In the genomic region with DNA sequence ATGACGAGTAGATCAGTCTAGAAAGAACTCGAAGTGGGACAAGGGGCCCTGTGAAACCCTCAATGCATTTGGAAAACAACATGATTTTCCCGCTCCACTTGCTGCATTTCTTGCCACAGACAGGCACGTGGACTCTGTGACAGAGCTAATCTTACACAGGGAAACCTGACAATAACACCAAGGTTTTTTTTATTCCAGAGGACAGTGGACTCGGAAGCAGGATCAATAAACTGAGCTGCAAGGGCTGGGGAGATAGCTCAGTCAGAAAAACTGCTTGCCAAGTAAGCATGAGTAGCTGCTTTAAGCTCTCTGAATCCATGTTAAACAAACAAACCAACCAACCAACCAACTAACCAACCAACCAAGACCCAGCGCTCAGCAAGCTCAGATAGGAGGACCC, we compare ENCODE assay signal across 17 mouse cellular contexts. TPM values are rescaled to one million over a fixed set of nuclear protein-coding genes. Genes with fewer than 3 reads are reported as not detected.
DNase-seq lines count a peak whose midpoint lies in the region; ATAC-seq and TF ChIP-seq lines count a peak whose summit lies in the region.
"Had no signal": no experiment of that assay in that cellular context is flagged by ENCODE, and none has a peak within 500 bp of the region (broad histone marks: within the 10 kb centered on the region; RNA-seq: fewer than 3 reads in every experiment).

No protein-coding gene starts in this region.

- no peaks in the 10 kb centered on the region for H3K36me3 ChIP-seq in heart, embryonic 14.5 days (ENCODE audit: control insufficient read depth, insufficient read depth, low read length)
- H3K36me3 ChIP-seq in heart, postnatal 0 days (replicated peaks; ENCODE audit: control insufficient read depth, insufficient read depth, low read length) = no peaks in the 10 kb centered on the region
- H3K36me3 ChIP-seq in liver, adult 2 months (ENCODE audit: control insufficient read depth, insufficient read depth, low read length) = no peaks in the 10 kb centered on the region
- no peaks in the 10 kb centered on the region for H3K36me3 ChIP-seq in stomach, embryonic 15.5 days
- no peaks in the 10 kb centered on the region for H3K36me3 ChIP-seq in hindbrain, embryonic 12.5 days
- H3K36me3 ChIP-seq: embryonic facial prominence, embryonic 15.5 days; kidney, embryonic 15.5 days; limb, embryonic 15.5 days; neural tube, embryonic 12.5 days had no signal

- intact Hi-C loops in left cerebral cortex, adult 2 months (cut with DNase I) = loop anchor here (5.0 kb wide), 1 partner anchor 169 kb away; no protein-coding TSS in a partner anchor

- no peak overlapping the region for H3K4me3 ChIP-seq in heart, embryonic 14.5 days (ENCODE audit: control insufficient read depth in 1 of 2, insufficient read depth in 1 of 2, low read depth in 1 of 2, low read length in 2 of 2)
- no peak overlapping the region for H3K4me3 ChIP-seq in heart, postnatal 0 days (ENCODE audit: low read depth, low read length)
- no peak overlapping the region for H3K4me3 ChIP-seq in liver, adult 2 months (ENCODE audit: insufficient read depth, low read depth, low read length)
- no peak overlapping the region for H3K4me3 ChIP-seq in stomach, embryonic 15.5 days (replicated peaks)
- H3K4me3 ChIP-seq in left cerebral cortex, adult 2 months = no peak overlapping the region
- H3K4me3 ChIP-seq in hindbrain, embryonic 12.5 days = no peak overlapping the region
- H3K4me3 ChIP-seq: kidney, embryonic 15.5 days; layer of hippocampus, adult 2 months; limb, embryonic 15.5 days; neural tube, embryonic 12.5 days had no signal

- no peaks in the 10 kb centered on the region; the same call in 1 of the 2 replicates for H3K79me2 ChIP-seq in liver, adult 2 months (ENCODE audit: control insufficient read depth, insufficient read depth, low read length)

- DNase-seq in heart, adult 9 months (ENCODE audit: low spot score in 2 of 2) = no peak
- DNase-seq in heart, postnatal 0 days (ENCODE audit: low spot score) = no peak
- DNase-seq in liver, adult 2 months (ENCODE audit: extremely low read depth, low read depth, low spot score) = peak; percentile 90
- no peak for DNase-seq in left cerebral cortex, adult 2 months (ENCODE audit: extremely low spot score in 1 of 2, low spot score in 2 of 2)
- DNase-seq: cerebellum, adult 18-20 months; thymus, adult 18-20 months had no signal

- no peak for TF ChIP-seq POLR2A in liver, adult 2 months (IDR thresholded peaks at IDR 0.05; ENCODE audit: extremely low read depth, insufficient read depth, low read length)

- H3K9ac ChIP-seq in heart, embryonic 14.5 days (ENCODE audit: low read length) = peak overlapping the region; percentile 36; the same call in 1 of the 2 replicates
- H3K9ac ChIP-seq in heart, postnatal 0 days (replicated peaks; ENCODE audit: low read depth, low read length) = no peak overlapping the region
- H3K9ac ChIP-seq in liver, adult 2 months (ENCODE audit: low read depth, low read length) = no peak overlapping the region
- no peak overlapping the region for H3K9ac ChIP-seq in stomach, embryonic 15.5 days
- H3K9ac ChIP-seq in hindbrain, embryonic 12.5 days = no peak overlapping the region
- H3K9ac ChIP-seq: embryonic facial prominence, embryonic 15.5 days; hindbrain, embryonic 14.5 days; kidney, embryonic 15.5 days; limb, embryonic 15.5 days; neural tube, embryonic 12.5 days had no signal

- no peak overlapping the region; the same call in 1 of the 2 replicates for H3K4me2 ChIP-seq in heart, embryonic 14.5 days (ENCODE audit: low read length)
- H3K4me2 ChIP-seq in heart, postnatal 0 days (ENCODE audit: low read depth, low read length) = no peak overlapping the region
- H3K4me2 ChIP-seq in stomach, embryonic 15.5 days = peak overlapping the region; percentile 19; the same call in 1 of the 2 replicates
- no peak overlapping the region for H3K4me2 ChIP-seq in hindbrain, embryonic 12.5 days (replicated peaks)
- H3K4me2 ChIP-seq: limb, embryonic 15.5 days; neural tube, embryonic 12.5 days had no signal

- H3K27ac ChIP-seq in heart, embryonic 14.5 days (replicated peaks in 1 of 2; ENCODE audit: control insufficient read depth in 1 of 2, insufficient read depth in 1 of 2, low read depth in 2 of 2, low read length in 2 of 2) = no peak overlapping the region
- H3K27ac ChIP-seq in heart, postnatal 0 days (ENCODE audit: low read depth) = peak overlapping the region; percentile 5; the same call in 1 of the 2 replicates
- H3K27ac ChIP-seq in liver, adult 2 months (replicated peaks; ENCODE audit: insufficient read depth, low read depth, low read length) = peak overlapping the region; percentile 38; the same call in 1 of the 2 replicates
- H3K27ac ChIP-seq in stomach, embryonic 15.5 days = no peak overlapping the region
- H3K27ac ChIP-seq in left cerebral cortex, adult 2 months = no peak overlapping the region
- H3K27ac ChIP-seq in hindbrain, embryonic 12.5 days = no peak overlapping the region
- H3K27ac ChIP-seq: hindbrain, embryonic 14.5 days; kidney, embryonic 15.5 days; layer of hippocampus, adult 2 months; limb, embryonic 15.5 days; neural tube, embryonic 12.5 days had no signal

- 75% methylated on average over 6 of the region's 6 CpGs for WGBS in heart, embryonic 14.5 days
- 76% methylated on average over 6 of the region's 6 CpGs for whole genome bisulfite sequencing in heart, postnatal 0 days
- 21% methylated on average over 6 of the region's 6 CpGs for WGBS in liver, adult 2 months
- WGBS in stomach, embryonic 15.5 days = 71% methylated on average over 6 of the region's 6 CpGs
- 70% methylated on average over 6 of the region's 6 CpGs for WGBS in hindbrain, embryonic 12.5 days

- no peak for TF ChIP-seq EP300 in heart, postnatal 0 days (IDR thresholded peaks at IDR 0.05; ENCODE audit: low read depth)

- H3K27me3 ChIP-seq in heart, embryonic 14.5 days (ENCODE audit: control insufficient read depth, insufficient read depth, low read length) = no peaks in the 10 kb centered on the region
- H3K27me3 ChIP-seq in heart, postnatal 0 days (ENCODE audit: control insufficient read depth, insufficient read depth, low read length) = no peaks in the 10 kb centered on the region
- no peaks in the 10 kb centered on the region for H3K27me3 ChIP-seq in liver, adult 2 months (ENCODE audit: control insufficient read depth, insufficient read depth, low read length)
- H3K27me3 ChIP-seq in stomach, embryonic 15.5 days (replicated peaks) = no peaks in the 10 kb centered on the region
- H3K27me3 ChIP-seq in hindbrain, embryonic 12.5 days = peaks cover 15% of the 10 kb centered on the region

- no peaks in the 10 kb centered on the region for H3K9me3 ChIP-seq in heart, embryonic 14.5 days (ENCODE audit: control insufficient read depth, low read length)
- H3K9me3 ChIP-seq in heart, postnatal 0 days (replicated peaks; ENCODE audit: control insufficient read depth, low read length) = no peaks in the 10 kb centered on the region
- no peaks in the 10 kb centered on the region for H3K9me3 ChIP-seq in stomach, embryonic 15.5 days
- H3K9me3 ChIP-seq in hindbrain, embryonic 12.5 days (replicated peaks) = no peaks in the 10 kb centered on the region
- H3K9me3 ChIP-seq: embryonic facial prominence, embryonic 15.5 days; kidney, embryonic 15.5 days; limb, embryonic 15.5 days; neural tube, embryonic 12.5 days had no signal

- peaks cover 4 to 9% of the 10 kb centered on the region in 2 experiments; a peak in 3 of 4 replicates for H3K4me1 ChIP-seq in heart, embryonic 14.5 days (ENCODE audit: control insufficient read depth in 2 of 2, insufficient read depth in 2 of 2, low read length in 2 of 2)
- H3K4me1 ChIP-seq in heart, postnatal 0 days (ENCODE audit: control insufficient read depth, insufficient read depth) = peaks cover 15% of the 10 kb centered on the region
- H3K4me1 ChIP-seq in liver, adult 2 months (ENCODE audit: control insufficient read depth, insufficient read depth, low read length) = peaks cover 19% of the 10 kb centered on the region
- H3K4me1 ChIP-seq in stomach, embryonic 15.5 days = peaks cover 14% of the 10 kb centered on the region
- H3K4me1 ChIP-seq in hindbrain, embryonic 12.5 days = peaks cover 8% of the 10 kb centered on the region; the same call in 1 of the 2 replicates

- ATAC-seq in heart, embryonic 14.5 days (ENCODE audit: insufficient number of reproducible peaks, insufficient read depth, low FRiP score, low read depth) = no peak
- ATAC-seq in heart, postnatal 0 days (ENCODE audit: insufficient read depth, low read depth) = no peak
- no peak for ATAC-seq in stomach, embryonic 15.5 days (ENCODE audit: insufficient read depth, low FRiP score, low read depth)
- no peak for ATAC-seq in hindbrain, embryonic 12.5 days (ENCODE audit: low FRiP score)
- ATAC-seq: activated CD4-positive, CD25-positive, alpha-beta regulatory T cell, adult 4 months; forebrain, embryonic 16.5 days had no signal

- TF ChIP-seq CTCF in heart, postnatal 0 days (IDR thresholded peaks at IDR 0.05; ENCODE audit: low read depth) = no peak
- no peak for TF ChIP-seq CTCF in liver, adult 2 months (IDR thresholded peaks at IDR 0.05; ENCODE audit: low read depth, low read length)
- TF ChIP-seq CTCF in left cerebral cortex, adult 2 months (IDR thresholded peaks at IDR 0.05) = no peak

RNA-seq across cellular contexts. Expression of a gene that starts 2.4 kb away (rescaled TPM):
- polyA plus RNA-seq in heart, embryonic 14.5 days (2014; fragmentation: Nextera tagmentation; extraction: Ambion mirVana) = 215 and 219 TPM in 2 replicates
- total RNA-seq in heart, postnatal 0 days (2014; rRNA removed; ENCODE audit: low replicate concordance) = 528 and 566 TPM in 2 replicates
- 306 and 315 TPM in 2 replicates for polyA plus RNA-seq in heart, postnatal 0 days (2015; fragmentation: Nextera tagmentation; extraction: Ambion mirVana)
- 62.5 and 82.7 TPM in 2 replicates for total RNA-seq in liver, adult 2 months (2014; rRNA removed)
- polyA plus RNA-seq in liver, adult 2 months (2012; rRNA removed) = 97.8 and 112 TPM in 2 replicates
- 184 and 224 TPM in 2 replicates for polyA plus RNA-seq in stomach, embryonic 15.5 days (2015; fragmentation: Nextera tagmentation; extraction: Ambion mirVana)
- 10 to 100 TPM; 93.9 to 94.5 TPM for total RNA-seq in left cerebral cortex, adult 2 months (2021)
- 52.0 and 59.7 TPM in 2 replicates for polyA plus RNA-seq in hindbrain, embryonic 12.5 days (2016; fragmentation: Nextera tagmentation; extraction: Ambion mirVana)

RNA-seq across cellular contexts. Expression of a gene that starts 41.5 kb away (rescaled TPM):
- polyA plus RNA-seq in heart, embryonic 14.5 days (2014; fragmentation: Nextera tagmentation; extraction: Ambion mirVana) = 26.5 and 28.1 TPM in 2 replicates
- 8.4 and 17.1 TPM in 2 replicates for total RNA-seq in heart, postnatal 0 days (2014; rRNA removed; ENCODE audit: low replicate concordance)
- polyA plus RNA-seq in heart, postnatal 0 days (2015; fragmentation: Nextera tagmentation; extraction: Ambion mirVana) = 44.7 and 46.0 TPM in 2 replicates
- total RNA-seq in liver, adult 2 months (2014; rRNA removed) = 119 TPM in 2 replicates
- 127 and 162 TPM in 2 replicates for polyA plus RNA-seq in liver, adult 2 months (2012; rRNA removed)
- polyA plus RNA-seq in stomach, embryonic 15.5 days (2015; fragmentation: Nextera tagmentation; extraction: Ambion mirVana) = 77.1 and 92.8 TPM in 2 replicates
- total RNA-seq in left cerebral cortex, adult 2 months (2021) = 10 to 100 TPM; 17.4 to 20.4 TPM
- 37.2 and 39.3 TPM in 2 replicates for polyA plus RNA-seq in hindbrain, embryonic 12.5 days (2016; fragmentation: Nextera tagmentation; extraction: Ambion mirVana)

Comparison
In these comparisons a context has a peak if more than half of its experiments do, and no peak if none do; other contexts are left out.
1. H3K27ac ChIP-seq: peak in heart, postnatal 0 days (single experiment) and liver, adult 2 months (single experiment); none in heart, embryonic 14.5 days (0 of 2), stomach, embryonic 15.5 days (single experiment), left cerebral cortex, adult 2 months (single experiment) and hindbrain, embryonic 12.5 days (single experiment).